Mouse (Mus musculus) subcutaneous adipose tissue, adult 2 months (tissue): ENCODE data around the gene Ism1. TPM values are rescaled to one million over a fixed set of nuclear protein-coding genes. Genes with fewer than 3 reads are reported as not detected.

Experiments
- polyA plus RNA-seq: library from polyadenylated mRNA; depleted of rRNA; stranded (reverse); fragments of >200 nt; gene quantifications from 2 replicates; pipeline ENCODE4 v1.2.3, GENCODE M21; 2012; ENCODE audit warnings: low replicate concordance; rRNA removed

The Ism1 gene
- 1.1 and 2.4 TPM in 2 replicates for polyA plus RNA-seq

GRCm38 (mm10) chr2:139677809-139678274, at the start of gene Ism1:
Gene Ism1, plus strand, starts transcription at chr2:139678178.

Other genes starting within 250 kb of the Ism1 start
- gene Sptlc3, start 184.3 kb upstream of the Ism1 start, polyA plus RNA-seq: 0.87 TPM in 1 of 2 replicates, not detected in the other